Mouse (Mus musculus) liver, embryonic 14.5 days (tissue): Measurements from ENCODE around the gene Mad1l1.

ENCODE experiments used
- CTCF ChIP-seq: IDR thresholded peaks from 2 replicates; pipeline ENCODE4 v1.5.1; 2016; ENCODE audit warnings: antibody characterized with exemption, low read depth, control low read depth
- EP300 ChIP-seq: IDR thresholded peaks from 2 replicates; pipeline ENCODE4 v1.6.1; 2016; ENCODE audit warnings: antibody characterized with exemption, low read depth

- no peak for TF ChIP-seq CTCF
- TF ChIP-seq EP300, result no peak
These were observed 73.3 kb downstream of the Mad1l1 start for GRCm38 (mm10) chr5:140248101-140248500.
